Mouse (Mus musculus): ENCODE data around the gene Kcnk2. TPM values are rescaled to one million over a fixed set of nuclear protein-coding genes. Genes with fewer than 3 reads are reported as not detected.

Gene Kcnk2
- polyA plus RNA-seq, 1 experiment: 2.9 TPM

DNA sequence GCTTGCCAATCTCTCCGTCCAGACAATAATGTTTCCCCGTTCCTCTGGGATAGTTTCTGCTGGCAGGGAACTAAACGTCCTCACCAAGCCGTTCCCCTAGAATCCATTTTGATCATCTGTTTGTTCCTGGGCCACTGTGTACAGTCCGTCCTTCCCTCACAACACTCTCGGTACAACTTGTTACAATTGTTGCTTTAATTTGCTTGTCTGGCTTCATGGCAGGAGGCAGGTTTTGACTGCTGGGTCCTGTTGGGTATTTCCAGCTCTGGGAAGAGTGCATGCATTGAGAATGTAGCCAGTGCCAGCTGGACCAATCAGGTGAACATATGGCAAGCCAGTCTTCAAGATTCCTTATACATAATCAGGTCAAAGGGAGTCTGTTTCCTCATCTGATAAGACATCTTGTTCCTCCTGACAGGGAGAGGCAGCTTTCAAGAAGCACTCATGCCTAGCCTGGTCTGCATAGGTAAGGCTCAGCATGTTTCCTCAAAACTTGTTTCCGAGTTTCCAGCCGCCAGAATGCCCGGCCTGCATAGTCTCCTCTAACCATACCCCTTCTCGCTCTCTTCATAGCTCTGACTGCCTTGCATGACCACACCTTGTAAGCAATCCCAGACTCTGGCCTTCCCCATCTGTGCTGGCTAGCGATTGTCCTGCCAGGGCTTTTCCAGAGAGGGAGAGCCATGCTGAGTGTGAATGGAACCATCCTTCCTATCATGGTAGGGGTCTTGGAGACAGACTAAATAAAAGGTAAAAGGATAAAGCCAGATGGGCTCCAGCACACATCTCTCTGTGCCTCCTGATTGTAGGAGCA is 184.1 kb downstream of the Kcnk2 start:
- WGBS: 83% methylated on average over 11 of the region's 11 CpGs
- no peak for DNase-seq
- Histone ChIP-seq H3K36me3 (ENCODE audit: control insufficient read depth, insufficient read depth, low read length) (no peaks in the 10 kb centered on the region), H3K27me3 (replicated peaks; ENCODE audit: control insufficient read depth, insufficient read depth, low read length) (no peaks in the 10 kb centered on the region), H3K4me3 (ENCODE audit: insufficient read depth, low read depth, low read length) (no peak overlapping the region), H3K27ac (ENCODE audit: insufficient read depth, low read depth, low read length) (no peak overlapping the region), H3K4me1 (ENCODE audit: control insufficient read depth, insufficient read depth, low read length) (no peaks in the 10 kb centered on the region)
- TF ChIP-seq POLR2A (IDR thresholded peaks at IDR 0.05; ENCODE audit: low read depth, low read length): no peak
- TF ChIP-seq CTCF (conservative IDR thresholded peaks at IDR 0.05; ENCODE audit: insufficient read depth, insufficient read length, low read depth, low read length): no peak

DNA sequence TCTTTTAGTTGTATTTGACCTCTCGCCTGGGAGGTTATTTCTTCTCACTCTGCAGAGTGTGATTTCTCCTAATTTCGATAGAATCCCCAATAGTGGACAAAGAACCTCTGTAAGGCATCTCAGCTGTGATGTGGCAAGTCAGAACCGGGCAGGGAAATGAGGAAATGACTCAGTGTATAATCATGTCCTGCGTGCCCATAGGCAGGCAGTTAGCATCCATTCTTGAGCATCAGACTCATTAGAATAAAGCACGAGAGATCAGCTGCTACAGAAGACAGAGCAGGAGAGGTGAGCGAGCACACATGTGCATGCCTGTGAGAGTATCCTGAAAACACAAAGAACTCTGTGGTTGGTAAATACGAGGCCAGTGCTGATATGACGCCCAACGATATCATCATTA is 186.9 kb downstream of the Kcnk2 start:
- Histone ChIP-seq H3K4me3 (ENCODE audit: insufficient read depth, low read depth, low read length) (no peak overlapping the region), H3K27ac (ENCODE audit: insufficient read depth, low read depth, low read length) (no peak overlapping the region), H3K4me1 (ENCODE audit: control insufficient read depth, insufficient read depth, low read length) (no peaks in the 10 kb centered on the region), H3K27me3 (replicated peaks; ENCODE audit: control insufficient read depth, insufficient read depth, low read length) (no peaks in the 10 kb centered on the region), H3K36me3 (ENCODE audit: control insufficient read depth, insufficient read depth, low read length) (no peaks in the 10 kb centered on the region)
- no peak for DNase-seq
- WGBS: 74% methylated on average over 9 of the region's 9 CpGs
- no peak for TF ChIP-seq POLR2A (IDR thresholded peaks at IDR 0.05; ENCODE audit: low read depth, low read length)
- no peak for TF ChIP-seq CTCF (conservative IDR thresholded peaks at IDR 0.05; ENCODE audit: insufficient read depth, insufficient read length, low read depth, low read length)

DNA sequence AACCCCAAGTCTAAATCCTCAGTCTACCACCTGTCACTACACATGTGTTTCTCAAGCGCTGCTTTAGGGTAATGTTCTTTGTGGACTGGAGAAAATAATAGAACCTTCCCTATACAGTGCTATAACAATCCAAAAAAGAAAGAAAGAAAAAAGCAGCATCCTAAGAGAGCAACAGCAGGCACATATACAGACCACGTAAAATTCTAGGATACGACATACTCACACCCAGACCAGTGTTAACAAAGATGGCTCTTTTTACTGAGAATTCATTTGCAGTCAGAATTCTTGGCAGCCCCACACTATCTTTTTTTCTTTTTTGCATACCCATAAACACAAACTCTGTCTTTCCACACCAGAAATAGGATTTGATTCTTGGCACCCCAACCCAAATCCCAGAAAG is 187.6 kb downstream of the Kcnk2 start:
- Histone ChIP-seq H3K36me3 (ENCODE audit: control insufficient read depth, insufficient read depth, low read length) (no peaks in the 10 kb centered on the region), H3K4me1 (ENCODE audit: control insufficient read depth, insufficient read depth, low read length) (no peaks in the 10 kb centered on the region), H3K27me3 (replicated peaks; ENCODE audit: control insufficient read depth, insufficient read depth, low read length) (no peaks in the 10 kb centered on the region), H3K4me3 (ENCODE audit: insufficient read depth, low read depth, low read length) (no peak overlapping the region), H3K27ac (ENCODE audit: insufficient read depth, low read depth, low read length) (no peak overlapping the region)
- WGBS: 88% methylated on average over 3 of the region's 3 CpGs
- DNase-seq: no peak
- TF ChIP-seq POLR2A (IDR thresholded peaks at IDR 0.05; ENCODE audit: low read depth, low read length) (no peak), CTCF (conservative IDR thresholded peaks at IDR 0.05; ENCODE audit: insufficient read depth, insufficient read length, low read depth, low read length) (no peak)

DNA sequence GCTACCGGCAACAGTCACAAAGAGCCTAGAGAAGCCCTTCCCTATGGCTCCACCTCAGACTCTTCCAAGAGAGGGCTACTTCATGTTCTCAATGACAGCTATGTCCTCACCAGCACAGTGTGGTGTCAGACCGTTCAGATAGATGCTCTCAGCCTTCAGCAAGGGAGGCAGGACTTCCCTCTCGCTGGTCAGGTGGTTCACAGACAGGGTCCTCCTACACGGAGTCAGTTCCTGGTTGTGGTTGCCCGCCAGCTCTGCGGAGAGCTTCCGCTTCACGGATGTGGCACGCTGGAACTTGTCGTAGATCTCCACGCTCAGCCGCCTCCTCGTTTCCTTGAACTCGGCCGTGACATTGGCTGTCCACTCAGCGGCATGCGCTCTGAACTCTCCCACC is 192.4 kb downstream of the Kcnk2 start:
- Histone ChIP-seq H3K27ac (ENCODE audit: insufficient read depth, low read depth, low read length) (no peak overlapping the region), H3K27me3 (replicated peaks; ENCODE audit: control insufficient read depth, insufficient read depth, low read length) (no peaks in the 10 kb centered on the region), H3K4me1 (ENCODE audit: control insufficient read depth, insufficient read depth, low read length) (no peaks in the 10 kb centered on the region), H3K36me3 (ENCODE audit: control insufficient read depth, insufficient read depth, low read length) (no peaks in the 10 kb centered on the region), H3K4me3 (ENCODE audit: insufficient read depth, low read depth, low read length) (no peak overlapping the region)
- 80% methylated on average over 17 of the region's 17 CpGs for WGBS
- no peak for DNase-seq
- no peak for TF ChIP-seq CTCF (conservative IDR thresholded peaks at IDR 0.05; ENCODE audit: insufficient read depth, insufficient read length, low read depth, low read length)
- TF ChIP-seq POLR2A (IDR thresholded peaks at IDR 0.05; ENCODE audit: low read depth, low read length): no peak

DNA sequence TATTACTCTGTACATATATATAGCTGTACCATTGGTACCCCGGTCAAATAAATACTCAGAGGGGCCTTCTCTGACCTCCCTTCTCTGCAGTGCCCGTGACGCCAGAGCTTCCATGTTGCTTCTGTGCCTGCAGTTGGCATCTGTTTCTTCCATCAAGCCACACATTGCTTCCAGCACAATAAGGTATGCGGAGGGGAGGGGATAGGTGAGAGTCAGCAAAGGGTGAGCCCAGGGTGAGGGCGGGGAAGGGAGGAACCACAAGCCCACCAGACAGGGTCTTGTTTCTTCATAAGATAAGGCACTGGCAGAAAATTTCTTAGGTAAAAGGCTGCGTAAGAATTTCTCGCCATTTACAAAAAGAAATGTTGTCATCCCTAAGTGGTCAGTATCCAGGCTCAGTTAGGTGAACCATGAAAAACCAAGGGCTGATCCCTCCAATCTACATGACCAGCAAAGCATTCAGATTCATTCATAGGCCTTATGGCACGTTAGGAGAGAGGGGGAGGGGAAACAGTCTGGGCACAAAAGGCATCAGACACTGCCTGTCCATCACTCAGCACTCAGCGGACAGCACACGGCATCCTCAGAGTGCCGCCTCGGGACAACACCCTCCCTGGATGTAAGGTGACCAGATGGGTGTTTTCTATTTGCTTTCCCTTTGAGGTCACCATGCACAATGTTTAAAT is 192.9 kb downstream of the Kcnk2 start:
- Histone ChIP-seq H3K4me3 (ENCODE audit: insufficient read depth, low read depth, low read length) (no peak overlapping the region), H3K27ac (ENCODE audit: insufficient read depth, low read depth, low read length) (no peak overlapping the region), H3K27me3 (replicated peaks; ENCODE audit: control insufficient read depth, insufficient read depth, low read length) (no peaks in the 10 kb centered on the region), H3K4me1 (ENCODE audit: control insufficient read depth, insufficient read depth, low read length) (no peaks in the 10 kb centered on the region), H3K36me3 (ENCODE audit: control insufficient read depth, insufficient read depth, low read length) (no peaks in the 10 kb centered on the region)
- no peak for DNase-seq
- 88% methylated on average over 12 of the region's 12 CpGs for WGBS
- TF ChIP-seq POLR2A (IDR thresholded peaks at IDR 0.05; ENCODE audit: low read depth, low read length): no peak
- TF ChIP-seq CTCF (conservative IDR thresholded peaks at IDR 0.05; ENCODE audit: insufficient read depth, insufficient read length, low read depth, low read length): no peak

DNA sequence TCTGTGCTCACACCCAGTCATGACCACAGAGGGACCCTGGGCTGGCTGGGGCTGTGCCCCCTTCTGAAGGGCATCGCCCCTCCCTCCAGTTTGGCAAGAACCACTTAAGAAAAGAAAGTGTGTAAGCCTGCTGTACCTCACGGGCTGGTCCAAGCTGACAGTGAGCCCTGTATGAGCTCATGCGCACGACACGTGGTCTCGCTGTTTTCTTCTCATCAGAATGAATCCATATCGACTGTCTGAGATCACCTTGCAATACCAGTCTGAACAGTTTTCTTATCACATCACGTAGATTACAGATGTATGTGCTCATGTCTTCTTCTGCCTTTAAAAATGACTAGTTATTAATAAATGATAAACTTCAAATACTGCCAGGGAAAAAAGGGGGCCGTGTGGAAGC is 193.5 kb downstream of the Kcnk2 start:
- TF ChIP-seq POLR2A (IDR thresholded peaks at IDR 0.05; ENCODE audit: low read depth, low read length) (no peak), CTCF (conservative IDR thresholded peaks at IDR 0.05; ENCODE audit: insufficient read depth, insufficient read length, low read depth, low read length) (no peak)
- Histone ChIP-seq H3K36me3 (ENCODE audit: control insufficient read depth, insufficient read depth, low read length) (no peaks in the 10 kb centered on the region), H3K4me3 (ENCODE audit: insufficient read depth, low read depth, low read length) (no peak overlapping the region), H3K27ac (ENCODE audit: insufficient read depth, low read depth, low read length) (no peak overlapping the region), H3K4me1 (ENCODE audit: control insufficient read depth, insufficient read depth, low read length) (no peaks in the 10 kb centered on the region), H3K27me3 (replicated peaks; ENCODE audit: control insufficient read depth, insufficient read depth, low read length) (no peaks in the 10 kb centered on the region)
- WGBS: 93% methylated on average over 9 of the region's 9 CpGs
- no peak for DNase-seq

DNA sequence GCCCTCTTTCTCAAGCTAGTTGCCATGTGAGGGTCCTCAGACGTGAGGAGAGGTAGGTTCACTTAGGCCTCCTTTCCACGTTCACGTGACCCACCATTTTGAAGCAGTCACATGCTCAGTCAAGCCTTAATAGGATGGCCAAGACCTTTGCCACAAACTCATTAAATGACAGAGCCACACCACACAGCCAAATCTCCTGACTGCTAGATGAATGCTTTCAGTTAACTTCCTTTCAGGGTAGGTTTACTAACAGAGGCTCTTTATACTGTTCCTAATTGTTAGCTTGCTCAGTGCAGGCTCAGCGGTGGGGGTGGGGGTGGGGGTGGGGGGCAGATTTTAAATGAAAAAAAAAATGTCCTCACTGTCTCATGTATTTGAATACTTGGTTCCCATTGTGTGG is 206.3 kb downstream of the Kcnk2 start:
- no peak overlapping the region for H3K4me3 ChIP-seq (ENCODE audit: insufficient read depth, low read depth, low read length)
- TF ChIP-seq POLR2A (IDR thresholded peaks at IDR 0.05; ENCODE audit: low read depth, low read length): no peak
- TF ChIP-seq CTCF (conservative IDR thresholded peaks at IDR 0.05; ENCODE audit: insufficient read depth, insufficient read length, low read depth, low read length): no peak
- H3K27me3 ChIP-seq (replicated peaks; ENCODE audit: control insufficient read depth, insufficient read depth, low read length): no peaks in the 10 kb centered on the region
- H3K27ac ChIP-seq (ENCODE audit: insufficient read depth, low read depth, low read length): no peak overlapping the region
- DNase-seq: no peak
- H3K36me3 ChIP-seq (ENCODE audit: control insufficient read depth, insufficient read depth, low read length): no peaks in the 10 kb centered on the region
- H3K4me1 ChIP-seq (ENCODE audit: control insufficient read depth, insufficient read depth, low read length): no peaks in the 10 kb centered on the region
- WGBS: 71% methylated on average over 4 of the region's 4 CpGs
